Mouse (Mus musculus) lung, postnatal 25 days (tissue): ENCODE data around the gene Trib3.

ENCODE experiments used
- DNase-seq: peaks from one replicate; pipeline ENCODE4 v3.0.0; 2022; ENCODE audit warnings: low spot score

The Trib3 gene

DNA sequence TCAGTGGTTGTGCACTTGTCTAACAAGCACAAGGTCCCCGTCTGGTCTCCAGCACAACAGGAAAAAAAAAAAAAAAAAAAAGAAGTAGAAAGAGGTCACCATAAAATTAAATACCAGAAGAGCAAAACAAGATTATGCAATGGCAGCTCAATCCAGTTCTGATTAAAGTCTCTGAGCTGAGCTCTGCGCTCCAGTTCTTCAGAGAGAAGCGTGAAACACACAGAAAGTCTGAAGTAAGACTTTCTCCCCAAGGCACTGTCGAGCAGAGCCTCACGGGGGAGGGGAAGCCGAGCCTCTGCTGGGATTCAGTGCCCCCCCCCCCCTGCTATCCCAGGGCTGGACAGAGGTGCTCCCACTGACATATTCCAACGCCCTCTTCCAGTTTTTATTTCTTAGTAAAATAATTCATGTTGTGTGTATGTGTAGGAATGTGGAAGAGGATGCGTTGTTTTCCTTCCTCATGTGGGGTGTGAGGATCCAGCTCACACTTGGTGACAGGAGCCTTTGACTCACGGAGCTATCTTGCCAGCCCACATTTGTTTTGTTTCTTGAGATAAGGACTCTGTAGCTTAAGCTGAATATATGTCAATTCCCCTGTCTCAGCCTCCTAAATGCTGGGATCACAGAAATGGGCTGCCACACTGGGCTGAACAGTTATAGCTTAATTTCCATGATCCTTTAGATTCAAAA lies 3.1 kb upstream of the Trib3 start:
- no peak for DNase-seq

DNA sequence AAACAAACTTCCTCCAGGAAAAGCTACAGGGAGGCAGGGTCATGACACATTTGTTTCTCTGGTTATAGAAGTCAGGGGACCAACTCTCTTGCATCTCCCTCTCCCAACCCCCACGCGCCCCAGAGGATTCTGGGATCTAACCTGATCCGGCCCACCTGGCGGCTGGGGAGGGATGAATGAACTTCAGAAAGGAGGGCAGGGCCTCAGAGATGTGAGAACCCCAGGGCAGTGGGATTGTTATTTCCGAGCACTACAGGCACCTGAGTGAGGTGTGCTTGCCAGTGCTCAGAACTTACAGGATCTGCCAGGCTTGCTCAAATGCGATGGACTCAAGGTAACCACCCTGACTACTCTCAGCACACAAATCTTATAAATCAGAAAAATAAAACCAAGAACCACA lies 1.6 kb upstream of the Trib3 start:
- no peak for DNase-seq

DNA sequence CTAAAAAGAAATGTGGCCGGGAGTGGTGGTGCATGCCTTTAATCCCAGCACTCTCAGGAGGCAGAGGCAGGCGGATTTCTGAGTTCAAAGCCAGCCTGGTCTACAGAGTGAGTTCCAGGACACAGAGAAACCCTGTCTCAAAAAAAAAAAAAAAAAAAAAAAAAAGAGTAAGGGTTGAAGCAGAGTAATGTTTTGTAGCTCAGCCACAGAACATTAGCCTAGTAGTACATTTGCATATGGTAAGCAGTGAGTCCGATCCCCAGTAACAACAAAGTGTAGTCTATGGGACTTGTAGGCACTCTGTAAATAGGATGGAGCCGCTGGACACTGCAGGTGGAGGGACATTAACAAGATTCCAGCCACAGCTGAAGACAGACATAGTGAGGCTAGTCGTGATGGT lies 1.1 kb upstream of the Trib3 start:
- DNase-seq, result no peak

DNA sequence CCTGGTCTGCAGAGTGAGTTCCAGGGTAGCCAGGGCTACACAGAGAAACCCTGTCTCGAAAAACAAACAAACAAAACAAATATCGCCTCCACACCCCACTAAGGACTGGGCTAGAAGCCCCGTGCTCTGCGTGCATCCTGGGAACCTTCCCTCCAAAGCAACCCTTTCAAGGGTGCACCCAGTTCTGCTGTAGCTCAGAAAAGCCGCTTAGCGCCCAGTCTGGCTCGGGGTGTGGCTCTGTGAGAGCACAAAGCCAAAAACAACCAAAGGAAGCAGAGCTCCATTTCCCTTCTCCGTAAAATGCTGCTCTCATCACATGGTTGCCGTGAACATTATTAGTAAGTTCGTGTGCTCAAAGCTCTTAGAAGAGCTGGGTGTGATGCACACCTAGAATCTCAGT lies 529 bp upstream of the Trib3 start:
- peak; percentile 35 for DNase-seq

DNA sequence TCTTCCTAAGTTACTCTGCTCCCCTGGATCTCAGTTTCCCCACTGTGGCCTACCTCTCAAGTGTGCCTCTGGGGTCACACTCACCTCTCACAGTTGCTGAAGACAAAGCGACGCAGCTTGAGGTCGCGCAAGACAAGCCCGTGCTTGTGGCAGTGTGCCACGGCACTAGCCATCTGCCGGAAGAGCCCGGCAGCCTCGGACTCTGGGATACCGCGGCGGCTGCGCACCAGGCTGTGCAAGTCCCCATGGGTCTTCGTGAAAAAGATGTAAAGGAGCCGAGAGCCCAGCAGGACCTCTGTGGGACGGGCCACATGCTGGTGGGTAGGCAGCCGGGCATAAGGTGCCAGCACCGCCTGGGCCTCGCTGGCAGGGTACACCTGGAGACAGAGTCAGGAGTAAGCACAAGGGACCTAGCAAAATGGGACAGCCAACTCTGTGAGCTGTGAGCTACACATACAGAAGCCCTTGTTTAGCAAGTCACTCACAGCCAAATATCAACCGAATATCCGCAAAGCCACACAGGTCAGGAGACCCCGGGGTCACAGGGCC lies 4.1 kb downstream of the Trib3 start:
- DNase-seq, result no peak

DNA sequence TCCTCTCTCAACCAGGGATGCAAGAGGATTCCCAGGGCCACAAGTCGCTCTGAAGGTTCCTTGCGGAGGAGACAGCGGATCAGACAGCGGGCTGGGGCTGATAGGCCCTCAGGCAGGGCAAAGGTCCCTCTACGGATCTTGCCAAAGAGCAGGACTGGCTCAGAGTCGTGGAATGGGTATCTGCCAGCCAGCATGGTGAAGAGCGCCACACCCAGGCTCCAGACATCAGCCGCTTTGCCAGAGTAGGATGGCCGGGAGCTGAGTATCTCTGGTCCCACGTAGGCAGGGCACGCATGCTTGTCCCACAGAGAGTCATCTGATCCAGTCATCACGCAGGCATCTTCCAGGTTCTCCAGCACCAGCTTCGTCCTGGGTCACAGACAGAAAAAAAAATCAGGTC lies 5.5 kb downstream of the Trib3 start:
- DNase-seq, result no peak

DNA sequence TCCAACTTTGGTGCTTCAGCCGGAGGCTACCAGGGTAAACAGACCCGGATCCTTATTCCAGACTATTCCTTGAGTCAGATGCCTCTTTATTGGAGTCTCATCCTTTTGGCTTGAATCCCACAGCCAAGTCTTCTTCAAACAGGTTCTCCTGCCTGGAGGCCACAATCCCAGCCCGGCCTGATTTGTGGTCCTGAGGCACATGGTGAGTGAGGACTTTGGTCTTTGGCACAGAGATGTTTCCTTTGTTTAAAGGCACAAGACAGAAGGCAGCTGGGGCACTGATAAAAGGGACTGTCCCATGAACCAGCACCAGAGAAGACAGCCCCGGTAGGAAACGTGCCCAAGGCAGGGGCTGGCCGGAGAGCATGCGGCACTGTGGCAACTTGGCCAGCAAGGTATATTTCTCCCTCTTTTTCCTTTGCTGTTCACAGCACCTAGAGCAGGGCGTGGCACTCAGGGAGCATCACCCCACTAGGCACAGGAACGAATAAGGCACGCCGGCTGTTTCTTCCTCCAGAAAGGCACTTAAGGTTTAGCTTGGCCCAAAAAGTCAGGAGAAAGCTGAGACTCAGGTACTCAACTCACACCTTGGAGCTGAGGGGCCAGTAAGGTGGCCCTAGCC lies 6.1 kb downstream of the Trib3 start:
- DNase-seq, result no peak

DNA sequence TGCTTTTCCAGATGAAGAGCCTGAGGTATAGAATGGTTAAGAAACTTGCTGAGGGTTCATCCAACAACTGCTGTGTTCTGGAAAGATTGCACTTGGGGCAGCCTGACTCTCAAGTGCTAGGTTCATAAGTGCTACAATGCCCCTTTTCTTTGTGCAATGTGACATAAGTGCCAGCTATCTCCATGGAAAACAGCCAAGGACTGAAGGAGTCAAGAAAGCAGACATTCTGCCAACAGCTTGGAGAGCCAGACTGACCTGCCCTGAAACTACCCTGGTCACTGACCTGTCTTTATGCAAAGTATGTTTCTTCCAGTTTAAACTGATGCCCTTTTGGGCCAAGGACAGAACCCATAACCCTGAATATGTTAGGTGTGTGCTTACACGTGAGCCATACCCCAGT lies 7.0 kb downstream of the Trib3 start:
- peak; percentile 85 for DNase-seq

DNA sequence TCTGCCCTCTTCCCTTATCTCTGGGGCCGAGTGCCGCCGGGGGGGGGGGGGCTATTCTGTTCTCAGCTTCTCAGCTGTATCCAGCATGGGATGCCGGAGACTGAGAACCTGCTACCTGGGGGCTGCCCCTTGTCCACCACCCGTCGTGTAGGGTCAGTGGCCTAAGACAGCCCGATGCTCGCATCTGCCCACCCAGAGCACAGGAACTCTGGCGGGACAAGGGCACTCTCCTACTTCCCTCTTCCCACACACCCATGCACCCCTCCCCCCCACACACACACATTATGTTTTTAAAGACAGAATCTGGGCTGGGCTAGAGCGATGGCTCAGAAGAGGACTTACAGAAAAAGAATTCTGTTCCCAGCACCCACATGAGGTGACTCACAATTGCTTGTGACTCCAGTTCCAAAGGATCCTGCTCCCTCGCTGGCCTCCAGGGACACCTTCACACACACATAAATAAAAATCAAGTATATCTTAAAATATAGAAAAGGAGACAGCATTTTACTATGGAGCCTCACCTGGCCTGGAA lies 8.5 kb downstream of the Trib3 start:
- DNase-seq, result no peak

DNA sequence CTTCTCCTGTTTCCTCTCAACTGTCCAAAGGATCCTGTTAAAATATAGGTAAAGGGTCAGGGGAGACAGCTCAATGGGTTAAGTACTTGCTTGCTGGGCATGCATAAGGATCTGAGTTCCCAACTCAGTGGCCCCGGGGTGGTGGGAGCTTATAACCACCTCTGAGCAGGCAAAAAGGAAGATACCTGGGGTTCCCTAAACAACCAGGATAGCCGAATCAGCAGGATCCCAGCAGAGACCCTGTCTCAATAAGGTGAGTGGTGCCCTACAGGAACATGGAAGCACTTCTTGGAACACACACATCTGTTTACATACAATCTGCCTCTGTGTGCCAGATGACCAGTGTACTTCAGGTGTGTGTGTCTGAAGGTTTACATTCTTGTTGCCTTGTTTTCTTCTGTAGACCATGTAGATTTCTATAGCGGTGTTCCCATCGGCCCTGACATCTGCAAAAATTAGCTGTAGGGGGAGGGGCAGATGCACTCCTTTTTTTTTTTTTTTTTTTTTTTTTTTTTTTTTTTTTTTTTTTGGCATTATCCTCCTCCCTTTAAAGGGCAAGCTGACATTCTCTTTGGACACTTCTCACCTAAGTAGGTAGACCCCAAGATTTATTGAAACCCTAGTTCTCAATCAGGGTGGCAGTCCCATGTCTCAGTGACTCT lies 10.4 kb downstream of the Trib3 start:
- DNase-seq, result no peak

DNA sequence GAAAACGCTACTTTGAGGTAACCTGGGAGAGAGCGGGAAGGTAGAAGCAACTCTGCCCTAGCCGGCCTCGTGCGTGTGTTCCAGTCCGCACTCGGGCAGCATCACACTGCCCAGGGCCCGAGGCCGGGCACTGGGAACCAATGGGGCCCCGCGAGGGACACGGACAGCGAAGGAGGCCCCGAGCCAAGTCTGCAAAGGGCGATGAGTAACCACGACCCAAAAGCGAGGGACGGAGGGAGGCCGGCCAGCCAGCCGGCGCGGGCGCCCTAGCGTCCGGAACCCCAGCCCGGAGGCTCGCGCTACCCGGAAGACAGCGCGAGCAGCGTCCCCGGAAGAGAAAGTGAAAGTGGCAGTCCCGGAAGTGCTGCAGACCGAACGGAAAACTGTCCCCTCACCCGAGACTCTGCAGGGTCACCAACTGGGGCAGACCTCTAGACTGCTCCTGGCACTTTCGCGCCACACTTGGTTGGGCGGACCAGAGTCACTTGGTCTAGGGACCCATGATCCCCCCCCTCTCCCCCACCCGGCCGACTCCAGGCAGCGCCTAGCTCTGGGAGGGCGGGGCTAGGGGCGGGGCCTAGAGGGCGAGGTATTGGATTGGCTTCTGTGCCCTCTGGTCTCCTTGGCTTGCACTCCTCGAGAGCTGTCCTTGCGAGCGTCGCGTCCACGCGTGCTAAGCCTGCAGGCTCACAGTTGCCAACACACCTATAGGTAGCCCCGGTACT lies 11.6 kb downstream of the Trib3 start, which contains the start of gene Rbck1:
Gene Rbck1 (minus strand): TSS at position 553 of the 725 bp plus-strand sequence.
- DNase-seq, result peak; percentile 90

DNA sequence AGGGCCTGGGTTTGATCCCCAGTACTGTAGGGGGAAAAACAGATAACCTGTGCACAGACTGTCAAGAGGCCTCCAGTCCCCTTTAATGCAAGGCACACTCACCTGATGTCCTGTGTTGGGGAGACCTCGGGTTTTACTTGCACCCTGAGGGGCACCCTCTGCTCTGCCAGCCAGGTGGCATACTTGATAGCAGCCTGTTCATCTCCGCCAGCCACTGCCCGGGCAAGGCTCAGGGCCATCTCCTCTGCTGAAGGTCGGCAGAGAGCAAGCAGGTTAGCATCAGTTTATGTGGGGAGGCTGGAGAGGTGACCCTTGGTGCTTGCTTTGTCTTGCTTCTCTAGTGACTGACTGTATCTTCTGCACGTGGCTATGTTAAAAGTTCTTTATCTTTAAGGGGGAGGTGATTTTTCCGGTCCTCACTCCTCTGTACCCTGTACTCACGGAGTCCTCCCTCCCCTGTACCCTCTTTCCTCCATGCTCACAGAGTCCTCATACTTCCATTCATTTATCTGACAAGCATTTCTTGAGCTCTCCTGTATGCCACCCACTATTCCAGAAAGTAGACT lies 12.9 kb downstream of the Trib3 start:
- DNase-seq, result no peak

DNA sequence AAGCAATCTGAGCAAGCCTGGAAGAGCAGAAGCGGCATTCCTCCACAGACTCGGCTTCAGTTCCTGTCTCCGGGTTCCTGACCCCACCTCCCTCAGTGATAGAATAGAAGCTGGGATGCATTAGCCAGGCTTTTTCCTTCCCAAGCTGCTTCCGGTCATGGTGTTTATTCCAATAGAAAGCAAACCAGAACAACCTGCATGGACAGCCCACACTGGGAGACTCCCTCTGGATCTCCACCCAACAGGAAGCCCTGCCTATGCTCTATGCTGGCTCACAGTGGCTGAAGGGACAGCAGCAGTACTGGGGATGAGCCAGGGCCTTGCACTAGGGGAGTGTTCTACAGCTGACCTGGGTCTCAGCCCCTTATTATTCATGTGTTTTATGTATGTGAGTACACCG lies 15.9 kb downstream of the Trib3 start:
- peak; percentile 50 for DNase-seq

DNA sequence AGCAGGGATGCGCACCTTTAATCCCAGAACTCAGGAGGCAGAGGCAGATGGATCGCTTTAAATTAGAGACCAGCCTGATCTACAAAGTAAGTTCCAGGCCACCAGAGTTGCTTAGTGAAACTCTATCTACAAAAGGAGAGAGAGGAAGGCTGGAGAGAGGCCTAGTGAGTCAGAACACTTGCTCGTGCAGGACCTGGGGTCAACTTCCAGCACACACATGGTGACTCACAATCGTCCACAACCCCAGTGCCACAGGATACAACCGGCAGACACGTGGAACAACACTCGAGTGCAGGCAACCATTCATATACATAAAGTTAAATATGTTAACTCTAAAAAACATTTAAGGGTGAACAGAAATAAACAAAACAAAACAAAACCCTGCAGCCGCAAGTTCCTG lies 17.2 kb downstream of the Trib3 start:
- no peak for DNase-seq

DNA sequence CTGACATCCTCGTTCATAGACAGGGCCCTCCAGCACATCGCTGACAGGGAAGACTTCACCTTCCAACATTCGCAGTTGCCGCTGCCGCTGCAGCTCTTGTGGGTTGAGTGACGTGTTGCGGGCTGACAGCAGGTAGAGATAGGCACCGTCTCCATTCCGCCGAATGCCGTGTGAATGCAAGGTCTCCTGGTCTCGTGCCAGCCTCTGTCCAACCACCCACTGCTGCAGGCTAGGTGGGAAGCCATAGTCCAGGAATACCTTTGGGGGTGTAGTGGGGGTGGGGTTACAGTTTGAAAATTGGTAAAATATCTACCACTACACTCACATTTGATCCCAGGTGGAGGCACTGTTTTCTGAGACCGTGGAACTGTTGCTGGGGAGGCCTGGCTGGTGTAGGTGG lies 17.7 kb downstream of the Trib3 start:
- DNase-seq, result no peak

DNA sequence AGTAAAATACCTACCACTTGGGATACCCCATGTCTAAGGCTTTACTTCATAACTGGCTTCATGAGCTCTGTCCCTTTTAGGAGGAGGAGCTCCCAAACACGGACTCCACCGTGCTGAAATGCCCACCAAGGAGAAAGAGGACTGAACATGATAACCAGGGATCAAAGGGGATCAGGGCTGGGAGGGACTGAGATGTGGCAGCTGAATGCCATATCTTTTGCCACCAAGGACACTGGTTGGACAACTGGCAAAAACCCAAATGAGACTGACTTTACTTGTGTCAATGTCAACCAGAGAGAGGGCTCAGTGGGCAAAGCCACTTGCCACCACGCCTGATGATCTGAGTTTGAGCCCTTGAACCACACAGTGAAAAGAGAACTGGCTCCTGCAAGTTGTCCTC lies 19.0 kb downstream of the Trib3 start:
- no peak for DNase-seq

DNA sequence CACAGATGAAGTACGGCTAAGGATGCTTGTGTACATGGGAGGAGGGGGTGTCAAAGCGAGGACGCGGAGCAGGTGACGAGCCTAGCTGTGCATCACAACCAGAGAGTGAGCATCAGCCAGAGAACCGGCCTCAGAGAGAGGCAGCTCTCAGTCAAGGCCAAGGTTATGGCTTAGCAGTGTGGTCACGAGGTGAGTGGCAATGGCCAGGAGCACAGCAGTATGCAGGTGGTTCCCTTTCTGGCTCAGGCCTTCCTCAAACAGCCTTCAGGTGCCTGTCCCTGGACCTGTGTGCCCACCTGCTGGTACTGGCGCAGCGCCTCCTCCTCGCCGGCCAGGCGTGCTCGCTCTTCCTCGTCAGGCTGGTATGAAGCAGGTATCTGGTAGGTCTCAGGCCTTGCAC lies 19.9 kb downstream of the Trib3 start:
- DNase-seq, result no peak

DNA sequence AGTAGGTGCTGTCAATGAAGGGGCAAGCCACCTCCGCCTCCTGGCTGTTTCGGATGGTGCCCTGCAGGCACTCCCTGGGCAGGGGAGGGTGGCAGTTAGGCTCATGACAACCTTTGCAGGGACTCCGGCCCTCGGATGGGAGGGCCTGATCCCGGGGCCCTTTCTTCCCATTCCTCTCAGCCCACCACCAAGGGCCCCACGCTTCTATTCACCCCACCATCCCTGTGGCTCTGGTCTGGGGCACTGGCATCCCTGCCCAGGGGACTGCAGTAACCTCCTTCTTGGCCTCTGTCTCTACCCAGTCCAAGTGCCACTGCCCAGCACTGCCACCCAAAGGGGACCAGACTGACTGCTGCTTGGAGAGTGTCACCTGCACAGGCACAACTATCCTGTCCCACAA lies 21.6 kb downstream of the Trib3 start:
- DNase-seq, result no peak

DNA sequence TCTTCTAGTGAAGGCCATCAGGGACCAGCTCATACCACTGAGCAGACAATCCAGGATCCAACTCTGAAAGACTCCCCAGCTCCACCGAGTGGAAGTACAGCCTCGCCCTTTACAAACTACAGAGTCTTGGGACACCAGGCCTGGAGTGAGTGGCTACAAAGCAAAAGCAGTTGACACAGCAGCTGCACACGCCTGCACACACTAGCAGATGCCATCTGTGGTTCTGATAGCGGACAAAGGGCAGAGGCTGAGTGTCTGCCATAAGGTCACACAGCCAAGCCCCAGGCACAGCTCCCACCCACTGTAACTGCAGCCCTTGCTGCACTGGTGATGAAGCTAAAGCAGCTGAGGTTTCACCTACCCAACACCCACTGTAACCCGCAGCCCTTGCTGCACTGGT lies 22.3 kb downstream of the Trib3 start:
- DNase-seq, result no peak

DNA sequence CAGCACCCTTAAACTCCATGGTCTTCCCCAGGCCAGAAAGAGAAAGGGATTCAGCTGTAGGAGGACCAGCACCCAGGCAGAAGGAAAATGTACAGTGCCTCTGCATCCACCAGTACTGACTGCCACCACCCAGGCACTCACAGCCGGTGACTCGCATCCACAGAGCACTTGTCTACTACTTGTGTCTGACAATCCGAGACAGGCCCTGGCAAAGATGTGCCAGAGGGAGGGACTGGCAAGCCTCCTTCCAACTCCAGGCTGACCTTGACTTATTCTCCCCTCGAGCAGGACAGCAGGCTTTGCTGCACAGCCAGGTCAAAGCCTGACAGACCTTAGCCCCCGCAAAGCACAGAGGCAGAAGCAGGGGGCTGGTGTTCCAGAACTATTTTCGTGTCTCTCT lies 26.8 kb downstream of the Trib3 start:
- no peak for DNase-seq

DNA sequence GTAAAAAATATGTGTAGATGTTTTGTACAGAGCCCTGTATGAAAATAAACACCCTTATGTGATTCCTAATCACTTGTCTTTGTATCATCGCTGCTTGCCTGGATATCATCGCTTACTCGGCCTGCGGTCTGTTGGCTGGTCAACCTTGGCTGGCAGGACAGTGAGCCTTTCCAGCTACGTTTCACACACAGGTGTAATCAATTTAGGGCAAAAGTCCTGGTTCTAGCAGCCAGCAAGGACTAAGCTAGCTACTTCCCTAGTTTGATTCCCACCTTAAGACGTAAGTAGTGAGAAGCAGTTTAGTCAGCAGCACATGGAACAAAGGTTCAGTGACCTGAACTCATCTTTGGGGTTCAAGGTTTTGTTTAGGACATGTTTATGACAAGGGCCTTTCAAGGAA lies 29.9 kb downstream of the Trib3 start:
- DNase-seq, result no peak

DNA sequence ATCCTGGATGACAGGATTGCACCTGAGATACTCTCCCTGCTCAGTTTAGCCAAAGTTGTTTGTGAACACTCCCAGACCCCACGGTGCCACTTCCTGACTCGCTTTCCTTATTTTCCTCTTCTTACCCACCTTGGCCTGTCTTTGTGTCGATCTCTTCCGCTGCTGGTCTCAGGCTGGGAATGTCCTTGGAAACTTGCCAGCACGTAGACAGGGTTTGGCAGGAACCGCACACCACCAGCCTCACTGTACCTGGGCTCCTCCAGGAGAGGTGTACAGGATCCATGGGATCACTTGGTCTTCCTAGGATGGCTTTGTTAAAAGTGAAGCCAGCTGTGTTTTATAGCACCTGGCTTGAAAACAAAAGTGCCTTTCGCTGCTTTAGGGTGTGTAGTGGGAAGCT lies 30.8 kb downstream of the Trib3 start:
- no peak for DNase-seq
